In the genomic region with DNA sequence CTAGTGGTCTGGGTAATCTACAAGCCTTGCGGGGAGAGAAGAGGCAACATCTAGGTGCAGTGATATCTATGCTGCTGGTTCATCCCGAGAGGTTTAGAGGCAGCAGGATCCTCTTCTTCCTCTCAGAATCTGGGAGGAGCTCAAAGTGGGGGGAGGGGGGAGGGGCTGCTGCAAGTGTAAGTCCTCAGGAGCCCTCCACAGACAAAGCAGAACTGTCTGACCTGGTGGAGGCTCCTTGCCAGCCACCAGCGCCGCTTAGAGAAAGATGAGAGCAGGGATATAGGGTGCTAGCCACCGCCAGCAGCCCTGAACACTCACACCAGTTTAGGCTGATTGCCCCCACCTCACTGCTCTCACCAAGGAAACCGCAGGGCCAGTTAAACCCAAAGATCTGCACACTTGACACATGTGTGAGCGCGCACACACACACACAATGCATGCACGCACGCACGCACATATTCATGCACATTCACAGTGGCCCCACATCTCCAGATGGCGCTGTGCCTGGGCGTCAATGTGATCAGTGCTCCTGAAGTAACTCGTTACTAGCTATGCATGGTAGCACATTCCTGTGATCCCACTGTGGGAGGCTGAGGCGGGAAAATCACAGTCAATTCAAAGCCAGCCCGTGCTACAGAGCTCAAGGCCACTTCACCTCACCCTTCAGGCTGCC, we compare ENCODE assay signal across 17 mouse cellular contexts. TPM values are rescaled to one million over a fixed set of nuclear protein-coding genes. Genes with fewer than 3 reads are reported as not detected.
A peak's percentile ranks its signal among the peaks of the same experiment; 100 is the strongest.
DNase-seq lines count a peak whose midpoint lies in the region; ATAC-seq and TF ChIP-seq lines count a peak whose summit lies in the region.
"Had no signal": no experiment of that assay in that cellular context is flagged by ENCODE, and none has a peak within 500 bp of the region (broad histone marks: within the 10 kb centered on the region; RNA-seq: fewer than 3 reads in every experiment).

No protein-coding gene starts in this region.

- H3K9me3 ChIP-seq in hindbrain, postnatal 0 days (ENCODE audit: low read length): no peaks in the 10 kb centered on the region
- H3K9me3 ChIP-seq in hindbrain, embryonic 13.5 days: no peaks in the 10 kb centered on the region
- H3K9me3 ChIP-seq in midbrain, embryonic 11.5 days (ENCODE audit: control insufficient read depth, low read length): no peaks in the 10 kb centered on the region
- H3K9me3 ChIP-seq in midbrain, embryonic 10.5 days (replicated peaks): no peaks in the 10 kb centered on the region
- no peaks in the 10 kb centered on the region for H3K9me3 ChIP-seq in stomach, postnatal 0 days (ENCODE audit: control insufficient read depth, low read length)
- H3K9me3 ChIP-seq: liver, embryonic 12.5 days; midbrain, embryonic 12.5 days; neural tube, embryonic 15.5 days had no signal

- no peak for TF ChIP-seq EP300 in stomach, postnatal 0 days (optimal IDR thresholded peaks at IDR 0.05)

- 62% methylated on average over 16 of the region's 16 CpGs for WGBS in hindbrain, postnatal 0 days
- 76% methylated on average over 16 of the region's 16 CpGs for WGBS in hindbrain, embryonic 13.5 days
- 74% methylated on average over 16 of the region's 16 CpGs for WGBS in midbrain, embryonic 11.5 days
- WGBS in midbrain, embryonic 10.5 days: 82% methylated on average over 16 of the region's 16 CpGs
- WGBS in stomach, postnatal 0 days: 77% methylated on average over 16 of the region's 16 CpGs

- no peak overlapping the region for H3K27ac ChIP-seq in hindbrain, postnatal 0 days
- H3K27ac ChIP-seq in hindbrain, embryonic 13.5 days: no peak overlapping the region
- no peak overlapping the region for H3K27ac ChIP-seq in midbrain, embryonic 11.5 days (ENCODE audit: low read depth, low read length)
- H3K27ac ChIP-seq in midbrain, embryonic 10.5 days (replicated peaks): no peak overlapping the region
- no peak overlapping the region for H3K27ac ChIP-seq in stomach, postnatal 0 days (replicated peaks)
- H3K27ac ChIP-seq: liver, embryonic 12.5 days; midbrain, embryonic 12.5 days; neural tube, embryonic 15.5 days had no signal

- no peak overlapping the region for H3K4me2 ChIP-seq in hindbrain, postnatal 0 days (ENCODE audit: low read depth, low read length)
- no peak overlapping the region for H3K4me2 ChIP-seq in hindbrain, embryonic 13.5 days
- no peak overlapping the region for H3K4me2 ChIP-seq in midbrain, embryonic 11.5 days
- no peak overlapping the region for H3K4me2 ChIP-seq in stomach, postnatal 0 days (replicated peaks; ENCODE audit: low read depth)
- H3K4me2 ChIP-seq: heart, embryonic 11.5 days; liver, embryonic 12.5 days; midbrain, embryonic 12.5 days; neural tube, embryonic 15.5 days had no signal

- H3K27me3 ChIP-seq in hindbrain, postnatal 0 days (ENCODE audit: insufficient read depth, low read length): no peaks in the 10 kb centered on the region
- no peaks in the 10 kb centered on the region for H3K27me3 ChIP-seq in hindbrain, embryonic 13.5 days
- no peaks in the 10 kb centered on the region for H3K27me3 ChIP-seq in midbrain, embryonic 11.5 days (ENCODE audit: control insufficient read depth, insufficient read depth, low read length)
- H3K27me3 ChIP-seq in midbrain, embryonic 10.5 days (ENCODE audit: low read depth, poor library complexity, severe bottlenecking): no peaks in the 10 kb centered on the region
- no peaks in the 10 kb centered on the region for H3K27me3 ChIP-seq in stomach, postnatal 0 days (ENCODE audit: control insufficient read depth, insufficient read depth, low read length)
- H3K27me3 ChIP-seq: midbrain, embryonic 12.5 days; neural tube, embryonic 15.5 days had no signal

- H3K9ac ChIP-seq in hindbrain, postnatal 0 days (replicated peaks; ENCODE audit: low read length): no peak overlapping the region
- H3K9ac ChIP-seq in hindbrain, embryonic 13.5 days: no peak overlapping the region
- H3K9ac ChIP-seq in midbrain, embryonic 11.5 days (ENCODE audit: low read length): no peak overlapping the region
- no peak overlapping the region for H3K9ac ChIP-seq in stomach, postnatal 0 days (ENCODE audit: low read length)
- H3K9ac ChIP-seq: liver, embryonic 12.5 days; midbrain, embryonic 12.5 days; neural tube, embryonic 15.5 days had no signal

- ATAC-seq in hindbrain, postnatal 0 days: no peak
- no peak for ATAC-seq in hindbrain, embryonic 13.5 days (ENCODE audit: low FRiP score)
- no peak for ATAC-seq in midbrain, embryonic 11.5 days (ENCODE audit: low FRiP score)
- ATAC-seq in stomach, postnatal 0 days (ENCODE audit: low FRiP score, low TSS enrichment): no peak
- ATAC-seq: liver, embryonic 12.5 days had no signal

- TF ChIP-seq CTCF in hindbrain, postnatal 0 days (IDR thresholded peaks at IDR 0.05; ENCODE audit: low read depth): peak; percentile 19
- peak; percentile 18; the same call in 1 of the 2 replicates for TF ChIP-seq CTCF in stomach, postnatal 0 days (IDR thresholded peaks at IDR 0.05; ENCODE audit: low read depth)

- H3K4me1 ChIP-seq in hindbrain, postnatal 0 days (ENCODE audit: insufficient read depth, low read length): no peaks in the 10 kb centered on the region
- H3K4me1 ChIP-seq in hindbrain, embryonic 13.5 days (replicated peaks): peaks cover 9% of the 10 kb centered on the region
- 0 out of 2 replicates have a peak, but pooled peaks cover 2% of the 10 kb centered on the region for H3K4me1 ChIP-seq in midbrain, embryonic 11.5 days (ENCODE audit: control insufficient read depth, insufficient read depth, low read length)
- peaks cover 11% of the 10 kb centered on the region for H3K4me1 ChIP-seq in midbrain, embryonic 10.5 days
- H3K4me1 ChIP-seq in stomach, postnatal 0 days (replicated peaks; ENCODE audit: control insufficient read depth, insufficient read depth): peaks cover 4% of the 10 kb centered on the region; the same call in 1 of the 2 replicates

- H3K4me3 ChIP-seq in hindbrain, postnatal 0 days (ENCODE audit: low read length): no peak overlapping the region
- no peak overlapping the region for H3K4me3 ChIP-seq in hindbrain, embryonic 13.5 days
- H3K4me3 ChIP-seq in midbrain, embryonic 11.5 days (ENCODE audit: low read depth, low read length): no peak overlapping the region
- H3K4me3 ChIP-seq in midbrain, embryonic 10.5 days: no peak overlapping the region
- H3K4me3 ChIP-seq in stomach, postnatal 0 days (ENCODE audit: low read depth, low read length): no peak overlapping the region
- H3K4me3 ChIP-seq: liver, embryonic 12.5 days; midbrain, embryonic 12.5 days; neural tube, embryonic 15.5 days had no signal

- DNase-seq in hindbrain, postnatal 0 days (ENCODE audit: low spot score): no peak
- peak; percentile 80 for DNase-seq in midbrain, embryonic 11.5 days (ENCODE audit: low spot score, missing footprints)
- no peak for DNase-seq in midbrain, embryonic 10.5 days (ENCODE audit: low spot score)
- DNase-seq in ZHBTc4 (ENCODE audit: low read depth, low spot score): peak; percentile 76
- DNase-seq in stomach, postnatal 0 days (ENCODE audit: low spot score): no peak
- DNase-seq in frontal cortex, adult 2 months (ENCODE audit: extremely low spot score in 1 of 2, low spot score in 1 of 2): no peak
- DNase-seq: gastrocnemius, postnatal 25 days; heart, postnatal 4 days; kidney, adult 11 months; kidney, postnatal 14 days; layer of hippocampus, adult 9-11 months; lung, postnatal 10 days had no signal

- no peaks in the 10 kb centered on the region for H3K36me3 ChIP-seq in hindbrain, postnatal 0 days (ENCODE audit: insufficient read depth, low read length)
- peaks cover 3% of the 10 kb centered on the region for H3K36me3 ChIP-seq in hindbrain, embryonic 13.5 days
- H3K36me3 ChIP-seq in midbrain, embryonic 11.5 days (ENCODE audit: control insufficient read depth, insufficient read depth, low read length): no peaks in the 10 kb centered on the region
- peaks cover 4% of the 10 kb centered on the region; the same call in 1 of the 2 replicates for H3K36me3 ChIP-seq in midbrain, embryonic 10.5 days
- H3K36me3 ChIP-seq in stomach, postnatal 0 days (ENCODE audit: control insufficient read depth, insufficient read depth, low read length): no peaks in the 10 kb centered on the region
- H3K36me3 ChIP-seq: midbrain, embryonic 12.5 days; neural tube, embryonic 15.5 days had no signal

RNA-seq across cellular contexts. Expression of gene Ube2q1, which starts 15.4 kb away (rescaled TPM):
- 50.7 and 53.2 TPM in 2 replicates for total RNA-seq in hindbrain, postnatal 0 days (2014; rRNA removed)
- 9.2 and 9.5 TPM in 2 replicates for polyA plus RNA-seq in hindbrain, postnatal 0 days (2015; fragmentation: Nextera tagmentation; extraction: Ambion mirVana)
- 13.5 and 14.4 TPM in 2 replicates for polyA plus RNA-seq in hindbrain, embryonic 13.5 days (2015; fragmentation: Nextera tagmentation; extraction: Ambion mirVana)
- polyA plus RNA-seq in midbrain, embryonic 11.5 days (2014; fragmentation: Nextera tagmentation; extraction: Ambion mirVana): 20.4 and 22.7 TPM in 2 replicates
- polyA plus RNA-seq in midbrain, embryonic 10.5 days (2016; fragmentation: Nextera tagmentation; extraction: Ambion mirVana): 12.5 and 12.9 TPM in 2 replicates
- polyA plus RNA-seq in stomach, postnatal 0 days (2015; fragmentation: Nextera tagmentation; extraction: Ambion mirVana): 6.4 and 6.5 TPM in 2 replicates
- polyA plus RNA-seq in frontal cortex, adult 2 months (2012; rRNA removed): 56.9 and 58.0 TPM in 2 replicates

RNA-seq across cellular contexts. Expression of gene Chrnb2, which starts 24.4 kb away (rescaled TPM):
- 40.3 and 45.6 TPM in 2 replicates for total RNA-seq in hindbrain, postnatal 0 days (2014; rRNA removed)
- polyA plus RNA-seq in hindbrain, postnatal 0 days (2015; fragmentation: Nextera tagmentation; extraction: Ambion mirVana): 16.2 and 16.5 TPM in 2 replicates
- 28.1 and 30.7 TPM in 2 replicates for polyA plus RNA-seq in hindbrain, embryonic 13.5 days (2015; fragmentation: Nextera tagmentation; extraction: Ambion mirVana)
- 13.5 and 13.6 TPM in 2 replicates for polyA plus RNA-seq in midbrain, embryonic 11.5 days (2014; fragmentation: Nextera tagmentation; extraction: Ambion mirVana)
- 5.9 and 11.3 TPM in 2 replicates for polyA plus RNA-seq in midbrain, embryonic 10.5 days (2016; fragmentation: Nextera tagmentation; extraction: Ambion mirVana)
- 0.68 and 0.81 TPM in 2 replicates for polyA plus RNA-seq in stomach, postnatal 0 days (2015; fragmentation: Nextera tagmentation; extraction: Ambion mirVana)
- 24.8 and 26.7 TPM in 2 replicates for polyA plus RNA-seq in frontal cortex, adult 2 months (2012; rRNA removed)

RNA-seq across cellular contexts. Expression of gene She, which starts 42.4 kb away (rescaled TPM):
- 1.9 and 2.8 TPM in 2 replicates for total RNA-seq in hindbrain, postnatal 0 days (2014; rRNA removed)
- 0.98 and 1.1 TPM in 2 replicates for polyA plus RNA-seq in hindbrain, postnatal 0 days (2015; fragmentation: Nextera tagmentation; extraction: Ambion mirVana)
- 1.7 and 2.1 TPM in 2 replicates for polyA plus RNA-seq in hindbrain, embryonic 13.5 days (2015; fragmentation: Nextera tagmentation; extraction: Ambion mirVana)
- 2.0 and 2.3 TPM in 2 replicates for polyA plus RNA-seq in midbrain, embryonic 11.5 days (2014; fragmentation: Nextera tagmentation; extraction: Ambion mirVana)
- polyA plus RNA-seq in midbrain, embryonic 10.5 days (2016; fragmentation: Nextera tagmentation; extraction: Ambion mirVana): 2.0 and 2.1 TPM in 2 replicates
- polyA plus RNA-seq in stomach, postnatal 0 days (2015; fragmentation: Nextera tagmentation; extraction: Ambion mirVana): 1.4 and 1.5 TPM in 2 replicates
- 2.0 and 2.4 TPM in 2 replicates for polyA plus RNA-seq in frontal cortex, adult 2 months (2012; rRNA removed)

Comparison
In these comparisons a context has a peak if more than half of its experiments do, and no peak if none do; other contexts are left out.
1. DNase-seq: peak in midbrain, embryonic 11.5 days (single experiment) and ZHBTc4 (single experiment); none in hindbrain, postnatal 0 days (single experiment), midbrain, embryonic 10.5 days (single experiment), stomach, postnatal 0 days (single experiment) and frontal cortex, adult 2 months (0 of 2).